8 mouse cellular contexts compared by ENCODE assay signal in the genomic region with DNA sequence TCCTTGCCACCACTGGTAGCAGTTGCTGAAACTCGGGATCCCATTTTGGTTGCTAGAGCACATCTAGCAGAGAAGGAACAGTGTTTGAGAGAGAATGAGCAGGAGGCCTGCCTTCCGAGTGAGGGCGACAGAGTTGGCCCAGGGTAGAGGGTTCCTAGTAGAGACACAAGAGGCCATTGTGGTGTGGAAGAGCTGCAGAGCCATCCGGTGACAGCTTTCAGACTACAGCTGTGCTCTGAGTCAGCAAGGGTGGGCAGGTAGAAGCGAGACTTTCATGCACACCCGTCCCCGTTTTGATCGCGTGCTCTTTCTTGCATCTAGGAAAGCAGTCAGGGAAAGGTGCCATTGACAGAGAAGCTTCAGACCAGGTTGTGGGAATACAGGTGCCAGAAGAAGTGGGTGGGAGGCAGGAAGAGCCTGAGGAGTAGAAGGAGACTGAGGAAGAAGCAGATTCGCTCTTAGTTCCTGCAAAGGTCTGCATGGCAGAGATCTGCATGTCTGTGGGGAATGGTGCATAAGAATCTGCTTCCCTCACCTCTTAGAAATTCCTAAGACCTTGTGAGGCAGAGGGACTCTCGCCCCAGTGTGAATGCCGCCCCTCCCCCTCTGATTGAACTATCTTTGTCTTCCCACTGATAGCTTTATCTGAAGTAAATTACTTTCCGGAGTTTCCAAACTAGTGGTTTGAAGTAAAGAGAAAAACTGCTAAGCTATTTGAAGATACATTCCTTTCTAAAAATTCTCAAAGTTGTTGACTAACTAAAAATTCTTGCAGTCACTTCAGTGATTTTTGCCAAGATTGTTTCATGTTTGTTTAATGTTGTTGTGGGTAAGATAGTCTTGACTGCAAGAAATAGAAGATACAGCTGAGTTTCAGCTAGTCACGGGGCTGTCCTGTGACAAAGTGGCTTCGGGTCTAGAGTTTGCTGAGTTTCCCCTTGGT. TPM values are rescaled to one million over a fixed set of nuclear protein-coding genes. Genes with fewer than 3 reads are reported as not detected.
DNase-seq lines count a peak whose midpoint lies in the region; ATAC-seq lines count a peak whose summit lies in the region.

No protein-coding gene starts in this region.

- 31% methylated on average over 15 of the region's 15 CpGs for WGBS in midbrain, embryonic 14.5 days
- WGBS in midbrain, embryonic 16.5 days = 30% methylated on average over 15 of the region's 15 CpGs
- WGBS in hindbrain, embryonic 14.5 days = 27% methylated on average over 15 of the region's 15 CpGs
- WGBS in neural tube, embryonic 13.5 days = 33% methylated on average over 15 of the region's 15 CpGs

- H3K4me3 ChIP-seq in midbrain, embryonic 14.5 days (replicated peaks; ENCODE audit: low read depth, low read length) = no peak overlapping the region
- H3K4me3 ChIP-seq in midbrain, embryonic 16.5 days (ENCODE audit: low read depth, low read length) = no peak overlapping the region
- H3K4me3 ChIP-seq in hindbrain, embryonic 14.5 days (replicated peaks; ENCODE audit: low read length) = no peak overlapping the region
- no peak overlapping the region for H3K4me3 ChIP-seq in neural tube, embryonic 13.5 days

- peaks cover 39% of the 10 kb centered on the region for H3K4me1 ChIP-seq in midbrain, embryonic 14.5 days (ENCODE audit: control insufficient read depth, insufficient read depth, low read length)
- peaks cover 35% of the 10 kb centered on the region for H3K4me1 ChIP-seq in midbrain, embryonic 16.5 days (ENCODE audit: control insufficient read depth, insufficient read depth, low read length)
- peaks cover 48% of the 10 kb centered on the region for H3K4me1 ChIP-seq in hindbrain, embryonic 14.5 days (replicated peaks; ENCODE audit: control insufficient read depth, insufficient read depth, low read length)
- peaks cover 88% of the 10 kb centered on the region for H3K4me1 ChIP-seq in neural tube, embryonic 13.5 days (replicated peaks)

- no peak for ATAC-seq in midbrain, embryonic 14.5 days (ENCODE audit: low FRiP score, low TSS enrichment)
- ATAC-seq in midbrain, embryonic 16.5 days = no peak
- no peak for ATAC-seq in hindbrain, embryonic 14.5 days (ENCODE audit: low FRiP score)
- ATAC-seq in neural tube, embryonic 13.5 days (ENCODE audit: low read depth) = no peak

- 0 out of 2 replicates have a peak overlapping the region, but pooled peaks have one; percentile 42 for H3K27ac ChIP-seq in midbrain, embryonic 14.5 days (replicated peaks; ENCODE audit: low read depth, low read length)
- H3K27ac ChIP-seq in midbrain, embryonic 16.5 days (ENCODE audit: low read length) = no peak overlapping the region
- 0 out of 2 replicates have a peak overlapping the region, but pooled peaks have one; percentile 18 for H3K27ac ChIP-seq in hindbrain, embryonic 14.5 days
- peak overlapping the region; percentile 52 for H3K27ac ChIP-seq in neural tube, embryonic 13.5 days (replicated peaks)

- peaks cover 6% of the 10 kb centered on the region for H3K36me3 ChIP-seq in midbrain, embryonic 14.5 days (ENCODE audit: control insufficient read depth, insufficient read depth, low read length)
- no peaks in the 10 kb centered on the region for H3K36me3 ChIP-seq in midbrain, embryonic 16.5 days (ENCODE audit: control insufficient read depth, insufficient read depth, low read length)
- H3K36me3 ChIP-seq in hindbrain, embryonic 14.5 days (replicated peaks; ENCODE audit: control insufficient read depth, insufficient read depth) = peaks cover 15% of the 10 kb centered on the region
- H3K36me3 ChIP-seq in neural tube, embryonic 13.5 days = peaks cover 13% of the 10 kb centered on the region; the same call in 1 of the 2 replicates

- peak; percentile 46 for DNase-seq in embryo, embryonic 10 days (ENCODE audit: low spot score)
- DNase-seq in embryo, embryonic 9.5 days (ENCODE audit: extremely low spot score) = no peak
- DNase-seq in midbrain, embryonic 14.5 days = no peak
- DNase-seq in hindbrain, embryonic 14.5 days (ENCODE audit: low spot score) = no peak
- no peak for DNase-seq in left cerebral cortex, postnatal 4 days
- DNase-seq in ovary, adult 18-20 months (ENCODE audit: low spot score) = no peak

- H3K27me3 ChIP-seq in midbrain, embryonic 14.5 days (ENCODE audit: control insufficient read depth, insufficient read depth, low read length) = no peaks in the 10 kb centered on the region
- no peaks in the 10 kb centered on the region for H3K27me3 ChIP-seq in midbrain, embryonic 16.5 days (ENCODE audit: control insufficient read depth, insufficient read depth, low read depth, low read length)
- H3K27me3 ChIP-seq in hindbrain, embryonic 14.5 days (ENCODE audit: control insufficient read depth, insufficient read depth, low read length) = no peaks in the 10 kb centered on the region
- no peaks in the 10 kb centered on the region for H3K27me3 ChIP-seq in neural tube, embryonic 13.5 days

- intact Hi-C loops in left cerebral cortex, postnatal 4 days (cut with DNase I) = no loop called here

- no peak overlapping the region for H3K9ac ChIP-seq in midbrain, embryonic 14.5 days (replicated peaks; ENCODE audit: low read length)
- no peak overlapping the region for H3K9ac ChIP-seq in midbrain, embryonic 16.5 days (ENCODE audit: low read depth, low read length)
- H3K9ac ChIP-seq in hindbrain, embryonic 14.5 days = no peak overlapping the region
- H3K9ac ChIP-seq in neural tube, embryonic 13.5 days = 0 out of 2 replicates have a peak overlapping the region, but pooled peaks have one; percentile 31

- no peaks in the 10 kb centered on the region for H3K9me3 ChIP-seq in midbrain, embryonic 14.5 days (ENCODE audit: control insufficient read depth, low read length)
- no peaks in the 10 kb centered on the region for H3K9me3 ChIP-seq in midbrain, embryonic 16.5 days (replicated peaks; ENCODE audit: control insufficient read depth, low read length, poor library complexity, severe bottlenecking)
- no peaks in the 10 kb centered on the region for H3K9me3 ChIP-seq in hindbrain, embryonic 14.5 days (ENCODE audit: control insufficient read depth, low read length)
- H3K9me3 ChIP-seq in neural tube, embryonic 13.5 days = no peaks in the 10 kb centered on the region

- H3K4me2 ChIP-seq in midbrain, embryonic 14.5 days (ENCODE audit: low read length) = 0 out of 2 replicates have a peak overlapping the region, but pooled peaks have one; percentile 24
- H3K4me2 ChIP-seq in midbrain, embryonic 16.5 days (ENCODE audit: low read length) = no peak overlapping the region
- no peak overlapping the region for H3K4me2 ChIP-seq in hindbrain, embryonic 14.5 days (replicated peaks)
- H3K4me2 ChIP-seq in neural tube, embryonic 13.5 days = peak overlapping the region; percentile 25; the same call in 1 of the 2 replicates

RNA-seq across cellular contexts. Expression of gene Map4k4, which starts 23.0 kb away (rescaled TPM):
- 48.9 and 56.7 TPM in 2 replicates for polyA plus RNA-seq in midbrain, embryonic 14.5 days (2014; fragmentation: Nextera tagmentation; extraction: Ambion mirVana)
- polyA plus RNA-seq in midbrain, embryonic 16.5 days (2015; fragmentation: Nextera tagmentation; extraction: Ambion mirVana) = 31.4 and 38.4 TPM in 2 replicates
- 46.5 and 51.2 TPM in 2 replicates for polyA plus RNA-seq in hindbrain, embryonic 14.5 days (2014; fragmentation: Nextera tagmentation; extraction: Ambion mirVana)
- 49.0 and 56.3 TPM in 2 replicates for polyA plus RNA-seq in neural tube, embryonic 13.5 days (2015; fragmentation: Nextera tagmentation; extraction: Ambion mirVana)
- 100 to 1,000 TPM; 374 to 381 TPM for total RNA-seq in left cerebral cortex, postnatal 4 days (2021)

Comparison
In these comparisons a context has a peak if more than half of its experiments do, and no peak if none do; other contexts are left out.
1. H3K4me2 ChIP-seq: peak in midbrain, embryonic 14.5 days (single experiment) and neural tube, embryonic 13.5 days (single experiment); none in midbrain, embryonic 16.5 days (single experiment) and hindbrain, embryonic 14.5 days (single experiment).